9 mouse cellular contexts compared by ENCODE assay signal in the genomic region with DNA sequence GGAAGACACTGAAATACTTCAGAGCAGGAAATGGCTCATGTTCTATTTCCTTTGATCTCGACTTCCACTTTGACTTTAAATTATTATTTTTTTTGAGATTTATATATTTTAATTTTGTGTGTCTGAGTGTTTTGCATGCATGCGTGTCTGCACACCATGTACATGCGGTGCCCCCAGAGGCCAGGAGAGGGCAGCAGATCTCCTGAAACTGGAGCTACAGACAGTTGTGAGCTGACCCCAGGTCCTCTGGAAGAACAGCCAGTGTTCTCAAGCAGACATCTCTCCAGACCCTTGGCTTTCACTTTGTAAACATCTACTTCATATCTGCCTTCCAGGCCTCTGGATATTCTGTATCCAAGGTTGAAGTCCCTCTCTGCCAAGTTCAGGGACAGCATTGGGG. TPM values are rescaled to one million over a fixed set of nuclear protein-coding genes. Genes with fewer than 3 reads are reported as not detected.
A peak's percentile ranks its signal among the peaks of the same experiment; 100 is the strongest.
DNase-seq lines count a peak whose midpoint lies in the region; ATAC-seq and TF ChIP-seq lines count a peak whose summit lies in the region.
"Had no signal": no experiment of that assay in that cellular context is flagged by ENCODE, and none has a peak within 500 bp of the region (broad histone marks: within the 10 kb centered on the region; RNA-seq: fewer than 3 reads in every experiment).

No protein-coding gene starts in this region.

- intact Hi-C loops in gastrocnemius, adult 2 months (cut with DNase I), result no loop called here

- TF ChIP-seq POLR2A in olfactory bulb, adult 2 months (IDR thresholded peaks at IDR 0.05; ENCODE audit: insufficient read depth, low read depth, low read length), result no peak

- peak; percentile 68 for TF ChIP-seq CTCF in gastrocnemius, adult 2 months (IDR thresholded peaks at IDR 0.05)
- TF ChIP-seq CTCF in olfactory bulb, adult 2 months (IDR thresholded peaks at IDR 0.05; ENCODE audit: insufficient read depth, low read depth, low read length), result peak; percentile 37; the same call in 1 of the 2 replicates

- H3K4me3 ChIP-seq in gastrocnemius, adult 2 months, result no peak overlapping the region
- H3K4me3 ChIP-seq in olfactory bulb, adult 2 months (ENCODE audit: insufficient read depth, low read depth, low read length), result no peak overlapping the region

- H3K27ac ChIP-seq in gastrocnemius, adult 2 months, result no peak overlapping the region
- no peak overlapping the region for H3K27ac ChIP-seq in olfactory bulb, adult 2 months (ENCODE audit: insufficient read depth, low read depth, low read length)

- DNase-seq in gastrocnemius, adult 2 months, result peak; percentile 49
- DNase-seq in gastrocnemius, postnatal 25 days, result no peak
- DNase-seq in spleen, adult 18-20 months, result peak; percentile 35 to 67
- no peak for DNase-seq in spleen, adult 12 weeks (ENCODE audit: low spot score)
- peak; percentile 63 to 70 for DNase-seq in layer of hippocampus, postnatal 10 days (ENCODE audit: low spot score in 2 of 2)
- peak; percentile 43 to 71 for DNase-seq in urinary bladder, postnatal 4 days (ENCODE audit: low spot score in 2 of 2)

- no peaks in the 10 kb centered on the region for H3K4me1 ChIP-seq in olfactory bulb, adult 2 months (ENCODE audit: control insufficient read depth, insufficient read depth, low read length)

- 39% methylated on average over 3 of the region's 3 CpGs for WGBS in olfactory bulb, adult 2 months

- ATAC-seq in common myeloid progenitor, adult 5-6 weeks (replicated peaks; ENCODE audit: low read depth, poor library complexity, severe bottlenecking), result peak; percentile 48; the same call in 1 of the 2 replicates

RNA-seq across cellular contexts. Expression of gene Mcoln2, which starts 31.4 kb away (rescaled TPM):
- under 1 TPM in 1 of 2 experiments, not detected in 1; 0.74 TPM for total RNA-seq in gastrocnemius, adult 2 months (2021)
- under 1 TPM; 0.33 to 0.35 TPM for total RNA-seq in gastrocnemius, postnatal 25 days (2021)
- 8.2 and 11.1 TPM in 2 replicates for total RNA-seq in common myeloid progenitor, adult 5-6 weeks (2017)
- not detected for total RNA-seq in layer of hippocampus, postnatal 10 days (2021)
- polyA plus RNA-seq in olfactory bulb, adult 2 months (2012; ENCODE audit: insufficient read depth, insufficient read length, low replicate concordance, missing spikeins), result not detected in 2 replicates
- total RNA-seq: layer of hippocampus, postnatal 25 days had no signal

RNA-seq across cellular contexts. Expression of gene Lpar3, which starts 39.8 kb away (rescaled TPM):
- total RNA-seq in gastrocnemius, adult 2 months (2021), result under 1 TPM; 0.10 to 0.14 TPM
- total RNA-seq in gastrocnemius, postnatal 25 days (2021), result under 1 TPM in 1 of 2 experiments, not detected in 1; 0.28 TPM
- total RNA-seq in common myeloid progenitor, adult 5-6 weeks (2017), result not detected in 2 replicates
- total RNA-seq in layer of hippocampus, postnatal 10 days (2021), result under 1 TPM; 0.47 to 0.66 TPM
- polyA plus RNA-seq in olfactory bulb, adult 2 months (2012; ENCODE audit: insufficient read depth, insufficient read length, low replicate concordance, missing spikeins), result not detected in 2 replicates

Comparison
In these comparisons a context has a peak if more than half of its experiments do, and no peak if none do; other contexts are left out.
1. DNase-seq: peak in gastrocnemius, adult 2 months (single experiment), spleen, adult 18-20 months (2 of 2), layer of hippocampus, postnatal 10 days (2 of 2) and urinary bladder, postnatal 4 days (2 of 2); none in gastrocnemius, postnatal 25 days (single experiment) and spleen, adult 12 weeks (single experiment).